Mouse (Mus musculus): ENCODE data around the gene Eml1.

The Eml1 gene

GRCm38 (mm10) chr12:108422495-108422857, 51.7 kb downstream of the Eml1 start:
- DNase-seq (ENCODE audit: low read depth): no peak

- no peak for DNase-seq (ENCODE audit: low read depth)
Observed at GRCm38 (mm10) chr12:108422858-108423631, 52.3 kb downstream of the Eml1 start.

- DNase-seq (ENCODE audit: low read depth): no peak
Observed at GRCm38 (mm10) chr12:108430964-108431363, 60.2 kb downstream of the Eml1 start.

- DNase-seq (ENCODE audit: low read depth): no peak
Observed at GRCm38 (mm10) chr12:108431714-108432113, 61.0 kb downstream of the Eml1 start.

- no peak for DNase-seq (ENCODE audit: low read depth)
Observed at GRCm38 (mm10) chr12:108432578-108432977, 61.8 kb downstream of the Eml1 start.

- DNase-seq (ENCODE audit: low read depth): no peak
Observed at GRCm38 (mm10) chr12:108433030-108433429, 62.3 kb downstream of the Eml1 start.

- DNase-seq (ENCODE audit: low read depth): no peak
Observed at GRCm38 (mm10) chr12:108433498-108433897, 62.7 kb downstream of the Eml1 start.

- no peak for DNase-seq (ENCODE audit: low read depth)
Observed at GRCm38 (mm10) chr12:108435444-108436015, 64.8 kb downstream of the Eml1 start.

- DNase-seq (ENCODE audit: low read depth): peak; percentile 58
Observed at GRCm38 (mm10) chr12:108436029-108436923, 65.5 kb downstream of the Eml1 start.

GRCm38 (mm10) chr12:108437446-108437845, 66.7 kb downstream of the Eml1 start:
- DNase-seq (ENCODE audit: low read depth): no peak

GRCm38 (mm10) chr12:108443271-108443670, 72.5 kb downstream of the Eml1 start:
- no peak for DNase-seq (ENCODE audit: low read depth)

- no peak for DNase-seq (ENCODE audit: low read depth)
Observed at GRCm38 (mm10) chr12:108443708-108444107, 73.0 kb downstream of the Eml1 start.

GRCm38 (mm10) chr12:108444166-108445115, 73.7 kb downstream of the Eml1 start:
- DNase-seq (ENCODE audit: low read depth): no peak

GRCm38 (mm10) chr12:108446721-108447120, 76.0 kb downstream of the Eml1 start:
- DNase-seq (ENCODE audit: low read depth): no peak

- no peak for DNase-seq (ENCODE audit: low read depth)
Observed at GRCm38 (mm10) chr12:108448396-108448795, 77.6 kb downstream of the Eml1 start.

- DNase-seq (ENCODE audit: low read depth): peak; percentile 29
Observed at GRCm38 (mm10) chr12:108449935-108450334, 79.2 kb downstream of the Eml1 start.

GRCm38 (mm10) chr12:108450546-108450945, 79.8 kb downstream of the Eml1 start:
- no peak for DNase-seq (ENCODE audit: low read depth)

GRCm38 (mm10) chr12:108452151-108452874, 81.6 kb downstream of the Eml1 start:
- no peak for DNase-seq (ENCODE audit: low read depth)

GRCm38 (mm10) chr12:108453561-108454044, 82.8 kb downstream of the Eml1 start:
- peak; percentile 54 for DNase-seq (ENCODE audit: low read depth)

- no peak for DNase-seq (ENCODE audit: low read depth)
Observed at GRCm38 (mm10) chr12:108455004-108455403, 84.2 kb downstream of the Eml1 start.

GRCm38 (mm10) chr12:108472898-108473297, 102.1 kb downstream of the Eml1 start:
- DNase-seq (ENCODE audit: low read depth): no peak

Measured in fibroblast of lung, adult 2 months (primary cell).